Mouse (Mus musculus) bone marrow macrophage, adult 2 months (primary cell): ENCODE data around the gene Slc39a12.

Source experiments
- CTCF ChIP-seq: IDR thresholded peaks from 2 replicates; pipeline ENCODE4 v1.5.1; 2012; ENCODE audit warnings: low read depth, mild to moderate bottlenecking, low read length, moderate library complexity
- POLR2A ChIP-seq: IDR thresholded peaks from 2 replicates; pipeline ENCODE4 v1.6.1; 2012; ENCODE audit warnings: mild to moderate bottlenecking, low read depth, low read length, borderline replicate concordance

GRCm38 (mm10) chr2:14403000-14403399 lies 14.9 kb downstream of the Slc39a12 start:
- no peak for TF ChIP-seq POLR2A
- TF ChIP-seq CTCF: no peak
